Mouse (Mus musculus) gonadal fat pad, adult 2 months (tissue): Measurements from ENCODE around the gene Fnip1. TPM values are rescaled to one million over a fixed set of nuclear protein-coding genes. Genes with fewer than 3 reads are reported as not detected.
"Not testable (repeated sequence)": the region's sequence is repeated elsewhere in the genome, so short reads cannot be mapped to it uniquely, and the experiment has no call there.

Experiments
- DNase-seq: peaks from one replicate; pipeline ENCODE4 v3.0.0-alpha.2; 2012; ENCODE audit warnings: low read depth
- polyA plus RNA-seq: library from polyadenylated mRNA; depleted of rRNA; stranded (reverse); fragments of >200 nt; gene quantifications from 2 replicates; pipeline ENCODE4 v1.2.3, GENCODE M21; 2012; rRNA removed

Fnip1 gene
- polyA plus RNA-seq: 3.8 and 4.7 TPM in 2 replicates

- no peak for DNase-seq
Measured at GRCm38 (mm10) chr11:54437823-54438337, at the start of gene Fnip1. Gene Fnip1, plus strand, starts transcription at chr11:54438199.

- DNase-seq: no peak
Measured at GRCm38 (mm10) chr11:54390386-54390785, 47.6 kb upstream of the Fnip1 start.

GRCm38 (mm10) chr11:54391326-54391725, 46.7 kb upstream of the Fnip1 start:
- DNase-seq: no peak

- no peak for DNase-seq
Measured at GRCm38 (mm10) chr11:54396686-54397085, 41.3 kb upstream of the Fnip1 start.

DNA sequence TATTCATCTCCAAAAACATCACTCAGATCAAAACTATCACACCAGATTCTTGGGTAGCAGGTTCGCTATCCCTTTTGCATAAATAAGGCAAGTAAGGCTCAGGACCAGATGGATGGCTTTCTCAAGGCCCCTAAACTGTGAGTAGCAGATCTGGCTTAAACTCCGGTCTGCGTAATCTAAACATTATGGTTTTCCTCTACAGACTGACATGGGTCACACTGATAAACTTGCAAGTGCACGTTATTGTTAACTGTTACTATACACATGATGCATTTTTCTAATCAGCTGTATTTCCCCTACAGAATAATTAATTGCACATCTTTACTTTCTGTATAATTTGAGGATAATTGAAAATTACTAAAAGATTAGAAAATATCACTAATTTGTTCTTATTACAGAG, 39.9 kb upstream of the Fnip1 start:
- DNase-seq: no peak

GRCm38 (mm10) chr11:54400803-54401202, 37.2 kb upstream of the Fnip1 start:
- DNase-seq: not testable (repeated sequence)

DNA sequence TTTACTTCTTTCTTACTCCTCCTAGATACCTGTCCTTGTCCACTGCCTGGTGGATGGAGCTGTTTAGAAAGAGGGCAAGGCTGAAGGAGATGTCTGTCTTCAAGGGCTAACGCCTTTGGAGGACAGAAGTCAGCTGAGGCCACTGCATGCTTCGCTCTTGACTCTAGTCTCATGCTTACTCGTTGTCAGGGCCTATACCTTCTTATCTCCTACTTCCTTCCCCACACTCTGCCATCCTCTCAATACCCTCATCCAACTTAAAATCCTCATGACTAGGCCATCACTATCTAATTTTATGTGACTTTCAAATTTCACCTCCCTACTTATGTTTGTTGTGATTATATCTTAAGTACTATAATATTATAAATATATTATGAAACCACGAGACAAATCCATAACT, 33.1 kb upstream of the Fnip1 start:
- no peak for DNase-seq

- no peak for DNase-seq
Measured at GRCm38 (mm10) chr11:54406930-54407546, 31.0 kb upstream of the Fnip1 start.

- no peak for DNase-seq
Measured at GRCm38 (mm10) chr11:54410612-54411011, 27.4 kb upstream of the Fnip1 start.

- no peak for DNase-seq
Measured at GRCm38 (mm10) chr11:54413017-54413416, 25.0 kb upstream of the Fnip1 start.

DNA sequence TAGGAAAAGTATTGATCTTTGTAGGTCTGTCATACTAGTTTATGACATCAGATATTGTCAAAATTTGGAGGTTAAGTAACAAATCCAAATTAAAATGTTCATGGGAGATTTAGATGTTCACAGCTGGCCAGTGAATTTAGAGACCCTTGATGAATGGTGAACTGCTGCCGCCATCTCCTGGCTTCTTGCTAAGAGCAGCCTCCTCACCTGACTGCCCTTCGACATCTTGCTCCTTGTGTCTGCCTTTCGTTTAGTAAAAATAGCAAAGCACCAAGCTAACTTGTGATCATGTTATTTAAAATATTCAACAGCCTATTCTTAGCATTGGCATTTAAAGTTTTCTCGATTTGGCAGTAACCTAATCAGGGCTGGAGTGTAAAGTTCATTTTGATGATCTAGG, 15.0 kb upstream of the Fnip1 start:
- DNase-seq: no peak

DNA sequence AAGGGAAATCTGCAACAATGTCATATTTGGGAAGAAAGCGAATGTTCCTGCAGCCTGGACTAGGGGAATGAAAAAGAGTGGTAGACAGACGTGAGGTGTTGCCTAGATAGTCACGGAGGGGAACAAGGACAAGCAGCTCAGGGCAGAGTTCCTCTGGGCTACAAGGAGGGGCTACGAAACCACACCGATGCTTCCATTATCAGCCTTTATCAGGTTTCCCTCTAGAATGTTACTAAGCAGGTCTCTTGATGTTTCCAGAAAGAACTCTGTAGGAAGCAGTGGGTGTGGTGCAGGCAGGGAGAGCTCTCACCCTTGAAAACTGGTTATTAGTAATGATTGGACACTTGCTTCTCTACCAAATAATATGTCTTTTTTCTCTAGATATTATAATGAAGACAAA, 11.7 kb upstream of the Fnip1 start:
- no peak for DNase-seq

GRCm38 (mm10) chr11:54427138-54427537, 10.9 kb upstream of the Fnip1 start:
- DNase-seq: no peak

DNA sequence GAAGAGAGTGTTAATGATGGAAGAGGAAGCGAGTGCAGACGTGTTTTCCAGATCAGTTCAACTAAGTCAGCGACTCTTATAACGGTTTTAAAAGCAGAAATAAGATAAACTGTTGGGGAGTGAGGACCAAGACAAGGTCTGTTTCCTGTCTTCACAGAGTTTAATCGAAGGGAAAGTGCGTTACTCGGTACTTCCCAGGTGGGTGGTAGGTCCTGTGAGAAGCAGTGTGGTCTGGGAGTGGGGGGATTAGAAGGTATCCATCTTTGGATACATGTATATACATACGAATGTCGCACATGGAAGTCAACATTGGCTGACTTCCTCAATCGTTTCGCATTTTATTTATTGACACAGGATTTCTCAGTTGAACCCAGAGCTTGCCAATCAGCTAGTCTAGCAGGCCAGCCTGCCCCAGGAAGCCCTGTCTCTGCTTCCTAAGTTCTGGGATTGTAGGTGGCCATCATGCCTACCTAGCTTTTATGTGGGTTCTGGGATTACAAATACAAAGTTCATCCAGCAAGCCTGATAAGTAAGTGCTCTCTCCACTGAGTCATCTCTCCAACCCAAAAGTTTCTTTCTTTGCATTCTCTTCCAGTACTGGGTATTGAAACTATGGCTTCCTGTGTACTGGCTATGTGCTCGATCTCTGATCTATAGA, 10.2 kb upstream of the Fnip1 start:
- DNase-seq: no peak

- no peak for DNase-seq
Measured at GRCm38 (mm10) chr11:54429224-54429623, 8.8 kb upstream of the Fnip1 start.

DNA sequence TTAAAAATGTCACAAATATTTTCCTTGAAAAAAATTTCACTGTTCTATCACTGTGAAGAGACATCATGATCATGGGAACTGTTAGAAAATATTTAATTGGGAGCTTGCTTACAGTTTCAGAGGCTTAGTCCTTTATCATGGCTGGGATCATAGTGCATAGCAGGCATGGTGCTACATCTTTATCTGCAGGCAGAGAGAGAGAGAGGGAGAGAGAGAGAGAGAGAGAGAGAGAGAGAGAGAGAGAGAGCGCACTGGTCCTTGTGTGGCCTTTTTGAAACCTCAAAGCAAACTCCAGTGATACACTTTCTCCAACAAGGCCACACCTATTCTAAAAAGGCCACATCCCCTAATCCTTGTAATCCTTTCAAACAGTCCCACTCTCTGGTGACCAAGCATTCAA, 2.2 kb upstream of the Fnip1 start:
- no peak for DNase-seq

DNA sequence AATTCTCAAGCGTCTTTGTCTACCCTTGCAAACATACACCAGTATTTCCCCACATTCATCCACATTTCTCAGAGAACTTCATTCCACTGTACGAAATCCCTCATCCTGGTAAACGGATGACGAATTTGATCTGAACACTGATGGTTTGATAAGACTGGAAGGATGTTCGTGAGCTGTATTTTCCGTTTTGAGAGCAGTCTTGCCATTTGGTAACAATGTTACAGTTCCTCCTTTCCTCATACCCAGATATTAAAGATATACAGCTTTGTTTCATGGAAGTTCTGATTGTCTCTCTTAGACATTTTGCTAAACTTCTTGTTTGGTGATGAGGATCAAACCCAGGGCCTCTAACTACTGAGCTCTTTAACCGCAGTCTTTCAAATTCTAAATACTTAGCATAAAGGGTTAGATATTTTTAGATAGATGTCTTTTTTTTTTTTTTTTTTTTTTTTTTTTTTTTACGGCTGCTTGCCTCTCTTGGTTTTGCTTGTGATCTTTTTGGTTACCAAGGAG, 633 bp upstream of the Fnip1 start:
- no peak for DNase-seq

GRCm38 (mm10) chr11:54438366-54438781, 375 bp downstream of the Fnip1 start:
- no peak for DNase-seq

GRCm38 (mm10) chr11:54438991-54439690, 1.1 kb downstream of the Fnip1 start:
- no peak for DNase-seq

- DNase-seq: no peak
Measured at GRCm38 (mm10) chr11:54439691-54440029, 1.7 kb downstream of the Fnip1 start.

GRCm38 (mm10) chr11:54450757-54451156, 12.8 kb downstream of the Fnip1 start:
- not testable (repeated sequence) for DNase-seq

DNA sequence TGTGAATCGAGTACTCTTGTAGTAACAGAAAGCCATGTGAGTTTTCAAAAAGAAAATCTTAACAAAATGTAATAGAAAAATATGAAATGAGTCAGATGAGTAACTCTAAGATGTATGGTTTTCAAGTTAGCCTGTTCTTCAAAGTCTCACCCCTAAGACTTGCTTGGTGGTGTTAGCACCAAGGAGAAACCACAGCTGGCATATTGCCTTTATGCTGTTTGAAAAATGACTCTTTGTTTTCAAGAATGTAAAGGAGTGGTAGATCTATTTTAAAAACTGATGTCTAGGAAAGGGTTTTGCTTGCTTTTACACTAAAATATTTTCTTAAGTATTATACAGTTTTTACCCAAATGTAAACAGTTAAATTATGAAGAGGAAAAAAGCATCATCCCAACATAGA, 16.5 kb downstream of the Fnip1 start:
- DNase-seq: no peak

DNA sequence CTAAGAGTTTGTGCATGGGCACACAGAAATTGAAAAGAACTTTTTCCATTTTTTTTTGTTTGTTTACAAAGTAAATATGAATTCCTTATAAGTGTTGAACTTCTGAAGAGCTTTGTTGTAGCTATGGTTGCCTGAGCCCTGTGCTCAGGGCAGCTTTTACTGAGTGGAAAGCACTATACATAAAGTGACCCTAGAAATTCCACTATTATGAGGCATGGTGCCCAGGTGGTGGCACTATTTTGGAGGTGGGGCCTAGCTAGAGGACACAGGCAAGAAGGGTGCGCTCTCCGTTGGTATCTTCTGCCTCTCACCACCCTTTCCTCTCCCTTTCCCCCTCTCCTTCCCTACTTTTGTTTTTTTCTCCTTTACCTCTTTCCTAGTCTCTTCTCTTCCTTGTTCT, 18.9 kb downstream of the Fnip1 start:
- no peak for DNase-seq
